Mouse (Mus musculus) liver, embryonic 14.5 days (tissue): ENCODE measurements around the gene Atad2b.

Source experiments
- CTCF ChIP-seq: IDR thresholded peaks from 2 replicates; pipeline ENCODE4 v1.5.1; 2016; ENCODE audit warnings: antibody characterized with exemption, low read depth, control low read depth
- EP300 ChIP-seq: IDR thresholded peaks from 2 replicates; pipeline ENCODE4 v1.6.1; 2016; ENCODE audit warnings: antibody characterized with exemption, low read depth

- TF ChIP-seq CTCF (no peak), EP300 (no peak)
Measured at GRCm38 (mm10) chr12:4952272-4952671, 35.1 kb downstream of the Atad2b start.
